Mouse (Mus musculus): ENCODE results near the gene Serpina7.
A peak's percentile ranks its signal among the peaks of the same experiment; 100 is the strongest.

Gene Serpina7

GRCm38 (mm10) chrX:139085077-139085476, at the start of gene Serpina7:
TSS of gene Serpina7 (minus strand) at chrX:139085236.
- DNase-seq (ENCODE audit: low spot score in 2 of 2): no peak

GRCm38 (mm10) chrX:139134031-139134430, 49.0 kb upstream of the Serpina7 start:
- peak in 1 of 2 experiments; percentile 17 for DNase-seq (ENCODE audit: low spot score in 2 of 2)

GRCm38 (mm10) chrX:139097197-139097596, 12.2 kb upstream of the Serpina7 start:
- no peak for DNase-seq (ENCODE audit: low spot score in 2 of 2)

GRCm38 (mm10) chrX:139085943-139086342, 907 bp upstream of the Serpina7 start, which contains the start of gene 4930513O06Rik:
TSS of gene 4930513O06Rik (plus strand) at chrX:139086243.
- DNase-seq (ENCODE audit: low spot score in 2 of 2): no peak

GRCm38 (mm10) chrX:139078493-139078892, 6.5 kb downstream of the Serpina7 start:
- no peak for DNase-seq (ENCODE audit: low spot score in 2 of 2)

- DNase-seq (ENCODE audit: low spot score in 2 of 2): no peak
Measured at GRCm38 (mm10) chrX:139064078-139064477, 21.0 kb downstream of the Serpina7 start.

- DNase-seq (ENCODE audit: low spot score in 2 of 2): no peak
Measured at GRCm38 (mm10) chrX:139053149-139053548, 31.9 kb downstream of the Serpina7 start.

GRCm38 (mm10) chrX:139051976-139052375, 33.1 kb downstream of the Serpina7 start:
- DNase-seq (ENCODE audit: low spot score in 2 of 2): no peak

GRCm38 (mm10) chrX:139041148-139041547, 43.9 kb downstream of the Serpina7 start:
- DNase-seq (ENCODE audit: low spot score in 2 of 2): no peak

- no peak for DNase-seq (ENCODE audit: low spot score in 2 of 2)
Measured at GRCm38 (mm10) chrX:139039314-139039713, 45.7 kb downstream of the Serpina7 start.

- no peak for DNase-seq (ENCODE audit: low spot score in 2 of 2)
Measured at GRCm38 (mm10) chrX:139037666-139038065, 47.4 kb downstream of the Serpina7 start.
